Mouse (Mus musculus) brain, embryonic 14.5 days (tissue): Measurements from ENCODE around the gene Elmod3.

Experiments
- CTCF ChIP-seq: fragments of 200-500 bp; IDR thresholded peaks from 2 replicates; pipeline ENCODE4 v1.5.1; 2012; ENCODE audit warnings: inconsistent platforms, mild to moderate bottlenecking, moderate library complexity, borderline replicate concordance; ENCODE audit not compliant: insufficient read depth, insufficient read length; ENCODE audit errors: extremely low read depth
- POLR2A ChIP-seq: fragments of 200-500 bp; IDR thresholded peaks from 2 replicates; pipeline ENCODE4 v1.6.1; 2012; ENCODE audit warnings: mild to moderate bottlenecking, inconsistent platforms, borderline replicate concordance; ENCODE audit not compliant: poor library complexity, insufficient read depth, insufficient read length, severe bottlenecking; ENCODE audit errors: extremely low read depth

- TF ChIP-seq CTCF (no peak), POLR2A (no peak)
Observed at GRCm38 (mm10) chr6:72532580-72532979, 65.6 kb downstream of the Elmod3 start.
